Mouse (Mus musculus): Measurements from ENCODE around the gene Ttc41.
"Not testable (repeated sequence)": the region's sequence is repeated elsewhere in the genome, so short reads cannot be mapped to it uniquely, and the experiment has no call there.

Gene Ttc41

DNA sequence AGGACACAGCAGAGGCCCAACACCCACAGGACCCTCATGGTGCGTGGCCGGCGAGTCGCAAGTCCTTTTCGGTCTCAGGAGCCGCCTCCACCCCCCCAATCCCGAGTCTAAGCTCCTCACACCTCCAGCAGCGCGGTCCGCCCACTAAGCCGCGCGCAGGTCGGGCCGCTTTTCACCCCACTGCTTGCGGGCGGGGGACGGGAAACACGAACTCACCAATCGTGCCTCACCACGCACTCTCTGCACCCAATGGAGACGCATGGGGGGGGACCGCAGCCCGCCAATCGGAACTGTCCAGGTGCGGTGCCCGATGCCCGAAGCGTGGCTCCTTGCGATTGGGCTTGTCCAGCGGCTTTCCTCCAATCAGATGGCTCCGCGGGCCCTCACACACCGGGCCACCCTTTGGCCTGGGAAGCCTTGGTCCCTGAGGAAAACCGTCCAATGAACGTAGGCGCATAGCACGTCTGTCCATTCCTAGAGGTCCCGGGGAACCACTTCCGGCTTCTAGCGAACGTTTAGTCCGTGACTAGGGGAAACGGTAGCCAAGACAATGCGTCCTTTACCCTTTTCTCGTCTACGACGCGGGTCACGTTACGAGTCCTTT, at the start of gene Ttc41, which contains the start of gene Hsp90b1:
Gene Ttc41 (plus strand): TSS at position 494 of the 604 bp plus-strand sequence.
Gene Hsp90b1 (minus strand): TSS at position 192 of the 604 bp plus-strand sequence.
- peak; percentile 100 for DNase-seq (ENCODE audit: low read depth)

DNA sequence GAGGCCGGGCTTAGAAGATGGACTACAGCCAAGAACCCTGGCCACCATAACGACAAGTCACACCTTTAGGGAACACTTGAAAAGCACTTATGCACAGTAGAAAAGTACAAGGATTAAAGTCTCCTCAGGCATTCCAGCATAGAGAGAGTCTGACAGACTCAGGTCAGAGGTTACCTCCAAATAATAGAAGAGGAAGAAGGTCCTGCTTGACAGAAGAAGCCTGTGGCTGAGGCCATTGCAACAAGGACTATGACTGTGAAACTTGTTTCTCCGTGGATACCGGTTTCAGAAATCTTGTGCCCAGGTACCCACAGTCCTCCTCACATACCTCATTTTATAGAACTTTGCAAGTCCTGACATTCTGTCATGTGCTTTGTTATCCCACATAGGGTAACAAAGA, 35.1 kb upstream of the Ttc41 start:
- not testable (repeated sequence) for DNase-seq (ENCODE audit: low read depth)

DNA sequence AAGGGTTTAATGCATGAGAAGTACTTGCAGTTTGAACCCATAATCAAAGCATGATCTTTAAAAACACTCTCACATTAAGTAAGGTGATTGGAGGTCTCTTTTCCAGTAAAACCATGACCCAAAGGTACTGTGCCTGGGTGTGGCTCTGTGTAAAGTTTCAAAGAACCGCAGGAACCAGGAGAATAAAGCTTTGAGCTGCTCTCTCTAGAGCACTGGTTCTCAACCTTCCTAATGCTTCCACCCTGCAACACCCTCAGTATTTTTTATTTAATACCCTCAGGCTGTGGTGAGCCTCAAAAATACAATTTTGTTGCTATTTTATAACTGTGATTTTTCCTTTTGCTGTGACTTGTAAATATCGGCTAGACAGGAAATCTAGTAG, 20.8 kb upstream of the Ttc41 start:
- DNase-seq (ENCODE audit: low read depth) = not testable (repeated sequence)

DNA sequence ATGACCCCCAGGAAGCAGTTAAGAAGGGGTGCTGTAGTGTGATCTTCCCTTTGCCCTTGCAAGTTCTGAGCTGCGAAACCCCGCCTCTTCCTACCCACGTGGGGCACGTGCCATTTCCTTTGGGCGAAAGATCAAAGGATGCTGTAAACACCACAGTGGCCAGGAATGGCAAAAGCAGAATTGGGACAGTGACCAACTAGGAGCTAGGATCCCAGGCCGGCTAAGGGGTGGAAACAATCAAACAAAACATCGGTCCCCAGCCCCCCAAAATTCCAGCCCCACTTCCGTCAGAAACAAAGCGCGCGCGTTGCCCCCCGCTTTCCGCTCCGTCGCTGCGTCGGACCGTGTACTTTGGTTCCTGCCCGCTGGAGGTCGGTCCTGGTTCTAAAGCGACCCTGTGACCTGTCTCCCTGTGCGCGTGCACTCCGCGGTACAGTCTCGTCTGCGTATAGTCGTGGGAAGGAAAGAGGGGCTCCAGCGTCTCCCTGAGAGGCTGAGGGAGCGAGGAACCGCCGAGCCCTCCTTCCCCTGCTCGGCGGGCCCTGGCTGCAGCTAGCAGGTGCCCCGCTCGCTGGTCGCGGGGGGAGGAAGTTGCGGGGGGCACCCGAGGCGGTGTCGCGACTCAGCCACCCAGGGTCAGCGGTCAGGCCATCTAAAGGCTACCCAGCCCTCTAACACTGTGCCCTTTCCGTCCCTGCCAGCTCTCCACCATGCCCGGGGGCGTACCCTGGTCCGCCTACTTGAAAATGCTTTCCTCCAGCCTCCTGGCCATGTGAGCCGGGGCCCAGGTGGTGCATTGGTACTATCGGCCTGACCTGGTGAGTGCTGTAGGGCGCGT, 20.2 kb upstream of the Ttc41 start:
- peak; percentile 92 for DNase-seq (ENCODE audit: low read depth)

DNA sequence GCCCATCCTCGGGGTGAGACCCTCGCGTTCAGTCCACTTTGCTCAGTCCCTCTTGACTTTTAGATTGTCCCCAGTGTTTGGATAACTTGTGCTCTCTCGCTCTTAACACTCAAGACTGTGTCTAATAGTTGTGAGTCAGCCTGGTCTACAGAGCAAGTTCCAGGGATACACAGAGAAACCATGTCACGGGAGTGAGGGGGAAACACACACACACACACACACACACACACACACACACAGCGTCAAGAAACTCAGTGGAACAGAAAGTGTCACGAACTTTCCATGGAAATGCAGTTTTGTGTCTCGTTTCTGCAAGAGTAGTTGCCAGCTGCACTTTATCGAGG, 19.6 kb upstream of the Ttc41 start:
- peak; percentile 45 for DNase-seq (ENCODE audit: low read depth)

DNA sequence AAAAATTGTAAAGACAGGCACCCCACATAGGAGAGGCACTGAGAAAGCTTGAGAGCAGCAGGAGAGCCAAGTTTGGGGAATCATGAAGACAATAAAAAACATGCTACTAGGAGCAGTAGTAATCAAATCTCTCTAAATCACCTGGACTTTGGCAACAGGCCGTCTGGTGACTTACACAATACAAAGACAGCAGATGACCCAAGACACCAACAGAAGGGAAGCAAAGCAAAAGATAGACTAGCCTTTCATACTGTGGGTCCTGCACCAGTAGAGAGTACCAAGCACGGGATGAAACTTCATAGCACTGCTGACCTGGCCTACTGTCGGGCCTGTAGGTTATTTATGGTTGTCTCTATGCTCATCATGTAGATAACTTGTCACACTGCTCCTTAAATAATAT, 5.4 kb upstream of the Ttc41 start:
- DNase-seq (ENCODE audit: low read depth) = no peak

DNA sequence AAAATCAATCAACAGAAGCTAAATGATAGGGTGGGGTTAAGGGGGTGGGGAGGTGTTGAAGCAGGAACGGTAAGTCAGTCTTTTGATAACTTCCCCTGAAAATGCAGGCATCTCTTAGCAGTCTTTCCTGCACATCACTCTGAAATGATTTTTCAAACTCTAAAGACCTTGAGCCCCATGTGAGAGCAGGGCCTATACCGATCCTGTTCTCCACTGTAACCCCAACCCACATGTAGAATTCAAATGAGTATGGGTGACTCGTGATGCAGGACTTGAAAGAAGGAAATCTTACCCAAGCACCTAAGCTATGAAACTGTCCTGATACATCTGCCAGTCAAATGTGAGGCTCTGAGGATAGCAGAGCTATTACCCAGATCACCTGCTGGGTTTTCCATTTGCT, 4.6 kb upstream of the Ttc41 start:
- no peak for DNase-seq (ENCODE audit: low read depth)

DNA sequence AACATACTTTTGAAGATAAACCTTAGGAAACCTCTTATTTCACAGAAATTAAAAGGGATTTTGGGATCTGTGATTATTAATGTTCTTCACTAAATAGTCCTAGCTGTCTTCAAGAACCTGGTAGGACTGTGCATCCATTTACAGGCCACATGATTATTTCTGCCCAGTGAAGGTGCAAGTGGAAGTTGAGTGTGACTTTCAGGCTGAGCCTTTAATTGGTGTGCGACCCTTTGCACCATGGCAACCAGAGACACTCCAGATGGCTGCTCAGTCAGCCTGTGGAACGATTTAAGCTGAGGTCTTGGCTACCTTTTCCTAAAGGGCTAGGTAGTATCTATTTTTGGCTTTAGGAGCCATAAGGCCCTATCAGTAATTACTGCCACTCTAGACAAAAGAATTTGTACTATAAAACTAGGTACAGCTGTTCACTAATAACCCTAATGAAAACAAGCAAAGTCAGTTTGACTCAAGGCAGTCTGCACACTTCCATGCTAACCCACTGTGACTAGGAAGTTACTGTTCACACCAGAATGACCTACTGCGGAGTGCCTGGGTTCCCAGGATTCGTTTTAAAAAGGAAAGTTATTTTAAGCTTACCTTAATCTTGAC, 3.2 kb upstream of the Ttc41 start:
- DNase-seq (ENCODE audit: low read depth) = no peak

DNA sequence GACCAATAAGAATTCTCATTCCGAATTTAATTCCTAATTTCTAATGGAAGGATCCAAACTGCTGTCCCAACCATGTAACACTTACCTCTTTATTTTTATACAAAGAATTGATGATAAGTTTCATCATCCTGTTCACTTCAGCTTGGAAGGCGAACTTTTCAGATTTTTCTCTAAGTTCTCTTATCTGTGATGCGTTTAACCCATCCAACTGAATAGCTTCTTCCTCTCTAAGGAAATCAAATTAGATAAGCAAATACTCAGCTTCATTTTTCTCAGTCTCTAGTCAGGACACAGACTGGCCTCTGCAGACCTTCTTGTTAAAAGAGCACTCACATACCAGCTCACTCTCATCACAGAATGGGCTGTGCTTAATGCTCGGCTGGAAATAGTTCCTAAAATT, 2.2 kb upstream of the Ttc41 start:
- no peak for DNase-seq (ENCODE audit: low read depth)

DNA sequence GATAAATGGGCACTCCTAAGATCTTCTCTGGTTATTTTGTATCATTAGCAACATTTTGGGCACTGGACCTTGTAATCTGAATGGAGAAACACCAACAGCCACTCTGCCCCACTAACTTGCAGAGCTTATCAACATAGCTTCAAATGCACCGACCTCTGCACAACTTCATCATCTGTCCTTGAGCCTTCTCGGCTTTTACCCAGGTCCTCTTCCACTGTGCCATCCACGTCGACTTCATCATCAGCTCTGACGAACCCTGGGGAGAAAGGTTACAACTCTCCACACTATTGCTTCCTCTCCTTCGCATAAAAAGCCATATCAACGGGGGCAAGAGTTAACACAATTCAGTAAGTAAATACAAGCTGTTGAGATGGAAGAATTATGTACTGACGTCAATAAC, 1.5 kb upstream of the Ttc41 start:
- DNase-seq (ENCODE audit: low read depth) = no peak

DNA sequence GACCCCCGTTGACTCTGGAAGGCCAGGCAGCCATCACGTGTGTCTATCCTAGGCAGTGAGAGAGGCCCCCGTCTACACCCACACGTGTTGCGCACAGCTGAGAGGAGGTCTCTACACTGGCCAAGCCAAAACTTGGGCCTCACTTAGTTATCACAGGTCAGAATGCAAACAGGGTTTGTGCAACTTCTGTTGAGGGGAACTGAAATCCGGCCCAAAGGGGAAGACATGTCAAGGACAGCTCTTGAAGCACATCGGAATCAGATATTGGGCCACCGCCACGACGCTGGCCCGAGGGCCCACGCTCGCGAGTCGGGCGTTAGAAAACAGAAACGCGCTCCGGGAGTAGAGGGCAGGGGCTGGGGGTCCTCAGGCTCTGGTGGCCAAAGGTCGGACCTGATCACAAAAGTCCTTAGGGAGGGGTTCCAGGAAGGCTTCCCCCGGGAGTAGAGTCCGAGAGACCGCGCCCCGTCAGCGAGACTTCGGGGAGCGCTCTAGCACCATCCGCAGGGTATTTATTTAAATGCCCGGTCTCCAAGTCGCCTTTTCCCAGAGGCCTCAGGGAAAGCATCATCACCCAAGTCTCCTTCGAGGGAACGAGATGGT, 921 bp upstream of the Ttc41 start:
- peak; percentile 54 for DNase-seq (ENCODE audit: low read depth)

DNA sequence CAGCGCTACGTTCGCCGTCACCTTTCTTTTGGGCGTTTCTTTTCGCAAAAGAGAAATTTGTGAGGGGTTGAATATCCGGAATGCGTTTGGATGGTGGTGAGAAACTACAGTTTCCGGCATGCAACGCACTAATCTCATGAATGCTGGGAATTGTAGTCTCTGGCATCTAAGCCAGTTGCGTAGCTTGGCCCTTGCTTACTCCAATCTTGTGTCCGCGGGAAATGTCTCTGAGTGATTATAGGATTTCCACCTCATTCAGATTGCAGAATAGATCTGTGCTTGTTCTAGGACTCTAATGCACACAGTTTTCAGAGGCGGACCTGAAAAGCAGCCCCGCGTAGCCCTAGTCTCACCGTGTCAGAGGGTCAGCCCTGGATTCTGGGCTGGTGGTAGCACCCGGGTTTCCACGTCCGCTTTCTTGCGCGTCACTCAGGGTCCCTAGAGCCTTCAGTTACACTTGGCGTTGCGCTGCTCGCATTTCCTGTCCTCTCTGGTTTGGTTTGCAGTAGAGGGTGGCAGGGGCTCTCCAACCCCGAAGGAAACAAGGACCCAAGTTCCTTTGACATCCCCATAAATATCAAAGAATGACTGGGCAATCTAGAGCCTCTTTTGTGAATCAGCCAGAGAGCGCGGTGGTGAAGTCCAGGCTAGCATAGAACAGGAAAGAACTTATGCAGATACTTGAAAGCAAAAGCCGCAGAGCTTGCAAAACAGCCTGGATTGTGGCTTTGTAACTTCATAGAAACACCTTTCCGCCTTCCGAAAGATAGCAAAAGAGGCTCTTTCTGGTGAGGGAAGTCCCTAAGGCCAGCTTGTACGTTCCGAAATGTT, 526 bp downstream of the Ttc41 start:
- peak; percentile 98 for DNase-seq (ENCODE audit: low read depth)

DNA sequence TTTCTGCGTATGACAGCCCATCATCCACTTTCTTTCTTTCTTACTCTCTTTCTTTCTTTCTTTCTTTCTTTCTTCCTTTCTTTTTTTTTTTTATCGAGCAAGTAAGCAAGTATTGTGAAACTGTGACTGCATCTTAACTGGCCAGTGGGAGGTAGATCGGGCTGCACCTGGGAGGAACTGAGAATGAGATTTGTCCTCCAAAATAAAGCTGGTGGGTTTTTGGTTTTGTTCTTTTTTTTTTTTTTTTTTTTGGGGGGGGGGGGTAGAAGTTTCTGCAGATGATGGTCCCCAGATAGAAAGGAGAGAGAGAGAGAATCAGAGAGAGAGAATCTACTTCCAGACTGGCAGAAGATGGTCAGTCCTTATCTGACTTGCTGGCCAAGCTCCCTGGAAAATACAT, 1.5 kb downstream of the Ttc41 start:
- no peak for DNase-seq (ENCODE audit: low read depth)

DNA sequence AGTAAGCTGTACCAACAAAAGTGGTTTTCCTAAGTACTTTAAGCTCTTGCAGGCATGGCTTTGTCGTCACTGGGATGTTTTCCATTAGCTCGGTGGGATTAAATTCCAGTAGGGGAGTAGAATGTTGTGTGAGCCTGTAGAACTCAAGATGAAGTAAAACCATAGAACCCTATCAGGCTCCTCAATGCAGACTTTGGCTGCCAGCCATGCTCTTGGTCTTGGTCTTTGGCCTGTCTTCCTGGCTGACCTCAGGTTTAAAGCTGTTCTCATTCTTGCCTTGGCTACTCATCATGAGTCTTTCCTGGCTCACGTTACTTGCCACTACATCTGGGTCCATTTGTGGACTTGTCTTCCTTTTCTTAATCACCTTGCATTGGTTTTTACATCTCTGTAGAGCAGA, 6.5 kb downstream of the Ttc41 start:
- DNase-seq (ENCODE audit: low read depth) = peak; percentile 36

DNA sequence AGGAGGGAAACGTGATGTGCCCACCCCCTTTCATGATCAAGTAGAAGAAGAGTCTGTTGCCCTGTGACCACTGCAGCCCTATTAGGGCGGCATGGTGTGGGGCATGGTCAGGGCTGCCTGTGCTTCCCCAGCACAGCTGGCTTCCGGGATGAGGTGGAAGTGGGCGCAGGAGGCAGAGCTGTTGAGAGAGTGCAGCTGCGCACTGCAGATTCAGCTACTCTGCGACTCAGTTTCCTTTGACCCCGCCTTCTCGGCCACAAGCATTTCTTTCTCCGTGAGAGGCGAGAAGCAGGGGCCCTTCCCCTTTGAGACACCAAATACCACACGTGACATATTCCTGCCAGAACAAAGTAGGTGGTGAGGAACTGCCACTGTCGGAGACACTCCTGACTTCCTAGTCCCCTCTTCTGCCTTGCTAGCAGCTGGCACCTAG, 22.0 kb downstream of the Ttc41 start:
- DNase-seq (ENCODE audit: low read depth) = peak; percentile 95

DNA sequence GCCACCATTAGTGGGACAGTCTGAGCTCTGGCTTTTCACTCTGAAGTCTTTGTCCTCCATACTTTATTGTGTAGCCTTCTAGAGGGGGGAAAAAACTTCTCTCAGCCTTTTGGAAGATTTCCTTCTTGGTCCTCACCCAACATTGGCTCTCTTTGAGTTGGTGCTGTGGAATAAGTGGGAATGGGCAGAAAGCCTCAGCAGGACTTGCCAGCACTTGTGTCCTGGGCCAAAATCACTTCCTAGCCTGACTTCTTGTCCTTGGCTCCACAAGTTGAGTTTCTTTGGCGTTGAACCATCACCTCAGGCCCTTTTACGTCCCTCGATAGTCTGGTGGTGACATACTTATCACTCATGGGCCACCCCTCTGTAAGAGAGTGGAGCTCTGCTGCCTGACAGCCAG, 22.6 kb downstream of the Ttc41 start:
- DNase-seq (ENCODE audit: low read depth) = no peak

DNA sequence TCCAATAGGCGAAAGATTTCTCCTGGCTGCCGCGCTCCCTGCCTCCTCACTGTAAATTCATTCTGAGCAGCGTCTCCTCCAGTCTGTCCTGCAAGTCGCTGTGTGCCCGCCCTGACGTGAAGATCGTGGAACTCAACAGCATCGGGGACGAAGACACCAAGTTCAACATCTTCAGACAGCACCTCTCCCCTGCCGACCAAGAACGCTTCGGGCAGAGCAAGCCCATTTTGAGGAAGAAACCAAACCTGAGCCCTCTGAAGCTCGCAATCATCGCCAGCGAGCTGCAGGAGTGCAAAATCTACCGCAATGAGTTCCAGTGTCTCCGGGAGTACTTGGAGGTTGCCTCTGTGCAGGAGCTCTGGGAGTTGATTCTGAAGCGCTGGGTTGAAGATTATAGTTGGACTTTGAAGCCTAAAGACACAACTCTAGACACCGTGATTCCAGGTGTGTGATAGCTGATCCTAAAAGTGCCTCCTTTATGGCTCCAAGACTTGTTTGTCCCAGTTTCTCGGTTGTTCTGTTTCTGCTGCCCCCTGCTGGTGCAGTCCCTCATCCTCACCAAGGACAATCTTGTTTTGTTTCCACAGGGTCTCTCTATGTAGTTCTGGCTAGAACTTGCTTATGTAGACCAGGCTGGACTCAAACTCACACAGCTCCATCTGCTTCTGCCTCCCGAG, 25.4 kb downstream of the Ttc41 start:
- DNase-seq (ENCODE audit: low read depth) = peak; percentile 78

DNA sequence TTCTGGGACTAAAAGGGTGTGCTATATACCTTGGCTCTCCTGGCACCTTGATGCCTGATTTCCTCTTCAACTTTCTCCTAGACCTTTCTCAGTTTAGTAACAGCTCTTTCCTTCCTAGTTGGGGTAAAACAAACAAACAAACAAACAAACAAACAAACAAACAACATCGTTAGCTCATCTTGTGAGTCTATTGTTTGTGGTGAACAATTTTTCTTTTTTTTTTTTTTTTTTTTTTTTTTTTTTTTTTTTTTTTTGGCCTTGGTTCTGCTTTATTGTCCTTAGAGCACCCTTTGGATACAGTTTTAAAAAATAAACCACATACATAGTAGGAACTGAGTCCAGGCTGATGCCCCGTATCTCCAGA, 25.9 kb downstream of the Ttc41 start:
- DNase-seq (ENCODE audit: low read depth) = no peak

DNA sequence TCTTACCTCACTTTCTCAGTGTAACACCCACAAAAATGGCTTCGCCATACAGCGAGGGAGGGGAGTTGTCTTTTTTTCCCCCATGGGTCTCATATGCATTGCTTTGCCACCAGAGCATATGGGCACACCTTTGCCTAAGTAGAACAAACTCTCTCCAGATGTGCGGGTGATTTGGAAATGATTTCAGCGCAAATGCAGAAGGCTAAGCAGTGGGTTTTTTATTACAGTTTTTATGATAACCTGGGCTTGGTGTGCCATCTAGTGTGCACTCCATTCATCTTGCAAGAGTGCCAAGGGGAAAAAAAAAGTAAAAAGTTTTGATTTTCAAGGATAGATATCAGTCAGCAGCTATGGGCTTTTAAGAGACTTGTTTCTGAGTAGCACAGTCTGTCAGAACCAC, 29.4 kb downstream of the Ttc41 start:
- DNase-seq (ENCODE audit: low read depth) = peak; percentile 14

DNA sequence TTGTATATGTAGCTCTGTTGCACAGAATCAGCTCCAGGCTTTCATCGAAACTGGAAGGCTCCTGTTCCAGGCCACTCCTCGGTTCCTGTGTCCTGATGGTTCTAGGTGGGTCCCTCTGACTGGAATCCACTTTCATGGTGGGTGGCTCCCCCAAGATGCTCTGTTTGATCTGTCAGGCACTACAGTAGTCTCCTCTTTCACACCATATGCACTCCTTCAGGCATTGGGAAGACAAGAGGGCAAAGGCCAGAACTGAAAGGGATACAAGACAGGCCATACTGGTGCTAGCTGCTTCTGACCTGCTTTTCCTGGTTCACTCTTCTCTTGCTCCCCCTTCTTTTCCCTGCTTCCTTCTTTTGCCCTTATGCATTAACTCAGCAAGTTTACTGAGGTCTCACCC, 37.3 kb downstream of the Ttc41 start:
- DNase-seq (ENCODE audit: low read depth) = no peak

DNA sequence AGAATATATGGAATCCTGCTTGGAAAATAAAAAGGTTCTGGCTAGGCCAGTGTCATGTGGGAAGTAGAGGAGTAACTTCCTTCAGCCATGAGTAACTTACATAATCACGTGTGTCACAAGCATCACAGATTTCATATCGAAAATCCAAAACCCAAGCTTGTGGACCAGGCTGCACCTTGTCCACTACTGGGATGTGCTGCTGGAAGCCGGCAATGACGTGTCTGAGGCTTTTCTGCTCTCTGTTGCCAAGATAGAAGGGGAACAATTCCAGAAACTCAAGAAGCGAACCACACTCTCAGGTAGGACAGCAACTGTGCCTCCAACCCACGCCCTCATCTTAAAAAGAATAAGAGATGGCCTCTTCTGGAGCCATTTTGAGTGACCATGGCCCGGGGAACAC, 38.7 kb downstream of the Ttc41 start:
- DNase-seq (ENCODE audit: low read depth) = no peak

Measured in 416B (cell line).